Mouse (Mus musculus) midbrain, embryonic 14.5 days (tissue): ENCODE data around the gene 5730455P16Rik. TPM values are rescaled to one million over a fixed set of nuclear protein-coding genes. Genes with fewer than 3 reads are reported as not detected.
"Not testable (repeated sequence)": the region's sequence is repeated elsewhere in the genome, so short reads cannot be mapped to it uniquely, and the experiment has no call there.

Source experiments
- ATAC-seq: fragments of 200-750 bp; cut with Nextera tagmentation; 2 replicates; pipeline ENCODE4 v1.8.0; 2017; ENCODE audit warnings: moderate number of reproducible peaks, moderate library complexity; ENCODE audit not compliant: low FRiP score, low TSS enrichment
- DNase-seq: peaks from one replicate; pipeline ENCODE4 v3.0.0-alpha.2; 2015
- H3K27ac ChIP-seq: fragments of 300-500 bp; sonication (generic); replicated peaks from 2 replicates; pipeline ENCODE4 v1.5.1; 2014; ENCODE audit warnings: mild to moderate bottlenecking, low read depth, low read length, moderate library complexity
- H3K27me3 ChIP-seq: fragments of 300-500 bp; sonication (generic); 2 replicates; pipeline ENCODE4 v1.6.1; 2014; ENCODE audit warnings: low read length, control low read depth, mixed read lengths; ENCODE audit not compliant: control insufficient read depth, insufficient read depth
- H3K36me3 ChIP-seq: fragments of 300-500 bp; sonication (generic); 2 replicates; pipeline ENCODE4 v1.6.1; 2014; ENCODE audit warnings: low read length, control low read depth; ENCODE audit not compliant: control insufficient read depth, insufficient read depth
- H3K4me1 ChIP-seq: fragments of 300-500 bp; sonication (generic); 2 replicates; pipeline ENCODE4 v1.6.1; 2014; ENCODE audit warnings: mild to moderate bottlenecking, antibody characterized with exemption, low read length, control low read depth; ENCODE audit not compliant: control insufficient read depth, insufficient read depth
- H3K4me2 ChIP-seq: fragments of 300-500 bp; sonication (generic); 2 replicates; pipeline ENCODE4 v1.6.1; 2014; ENCODE audit warnings: mild to moderate bottlenecking, low read length, moderate library complexity
- H3K4me3 ChIP-seq: fragments of 300-500 bp; sonication (generic); replicated peaks from 2 replicates; pipeline ENCODE4 v1.5.1; 2014; ENCODE audit warnings: low read depth, low read length
- H3K9ac ChIP-seq: fragments of 300-500 bp; sonication (generic); replicated peaks from 2 replicates; pipeline ENCODE4 v1.6.1; 2014; ENCODE audit warnings: mild to moderate bottlenecking, low read length, moderate library complexity
- H3K9me3 ChIP-seq: fragments of 300-500 bp; sonication (generic); 2 replicates; pipeline ENCODE4 v1.6.1; 2016; ENCODE audit warnings: low read length, control low read depth, mixed read lengths; ENCODE audit not compliant: control insufficient read depth
- WGBS: fragments of 180-500 bp; shearing (Covaris S2); extraction: QIAGEN DNeasy Blood & Tissue Kit; methylation state at CpG from one replicate; pipeline ENCODE4 v1.1.7; 2014; 5-methylcytosine and 5-hydroxymethylcytosine counted together
- polyA plus RNA-seq: library from polyadenylated mRNA; unstranded; fragments of >200 nt; fragmentation: Nextera tagmentation; extraction: Ambion mirVana; gene quantifications from 2 replicates; pipeline ENCODE4 v1.2.1, GENCODE M21; 2014

5730455P16Rik gene
- polyA plus RNA-seq, 1 experiment from 2014 or later, result 40.1 TPM

- H3K4me1 ChIP-seq, result no peaks in the 10 kb centered on the region
- H3K27me3 ChIP-seq, result no peaks in the 10 kb centered on the region
- no peak overlapping the region for H3K4me2 ChIP-seq
- WGBS, result 92% methylated on average over 2 of the region's 2 CpGs
- peaks cover 59% of the 10 kb centered on the region for H3K36me3 ChIP-seq
- H3K9ac ChIP-seq, result no peak overlapping the region
- no peak overlapping the region for H3K27ac ChIP-seq
- H3K9me3 ChIP-seq, result no peaks in the 10 kb centered on the region
- no peak for ATAC-seq
- no peak for DNase-seq
- no peak overlapping the region for H3K4me3 ChIP-seq
These were observed 32.5 kb upstream of the 5730455P16Rik start for GRCm38 (mm10) chr11:80410377-80410776.

GRCm38 (mm10) chr11:80407878-80408277 is 30.0 kb upstream of the 5730455P16Rik start:
- H3K27me3 ChIP-seq, H3K27ac ChIP-seq, ATAC-seq, H3K4me3 ChIP-seq, H3K4me1 ChIP-seq, H3K4me2 ChIP-seq, H3K9ac ChIP-seq, H3K9me3 ChIP-seq, DNase-seq: not testable (repeated sequence)
- peaks cover 67% of the 10 kb centered on the region for H3K36me3 ChIP-seq
- 98% methylated on average over 6 of the region's 6 CpGs for WGBS

- Histone ChIP-seq H3K4me1 (no peaks in the 10 kb centered on the region), H3K9ac (no peak overlapping the region), H3K9me3 (no peaks in the 10 kb centered on the region), H3K27ac (no peak overlapping the region), H3K27me3 (no peaks in the 10 kb centered on the region), H3K36me3 (peaks cover 81% of the 10 kb centered on the region), H3K4me2 (no peak overlapping the region), H3K4me3 (no peak overlapping the region)
- WGBS, result 97% methylated on average over 4 of the region's 4 CpGs
- ATAC-seq, result no peak
- no peak for DNase-seq
These were observed 18.8 kb upstream of the 5730455P16Rik start for GRCm38 (mm10) chr11:80396617-80397016.

- ATAC-seq, result no peak
- DNase-seq, result no peak
- Histone ChIP-seq H3K9me3 (no peaks in the 10 kb centered on the region), H3K4me1 (no peaks in the 10 kb centered on the region), H3K9ac (no peak overlapping the region), H3K27ac (no peak overlapping the region), H3K36me3 (peaks cover 83% of the 10 kb centered on the region), H3K4me3 (no peak overlapping the region), H3K4me2 (no peak overlapping the region), H3K27me3 (no peaks in the 10 kb centered on the region)
- WGBS, result 96% methylated on average over 3 of the region's 3 CpGs
These were observed 18.1 kb upstream of the 5730455P16Rik start for GRCm38 (mm10) chr11:80395930-80396329.

DNA sequence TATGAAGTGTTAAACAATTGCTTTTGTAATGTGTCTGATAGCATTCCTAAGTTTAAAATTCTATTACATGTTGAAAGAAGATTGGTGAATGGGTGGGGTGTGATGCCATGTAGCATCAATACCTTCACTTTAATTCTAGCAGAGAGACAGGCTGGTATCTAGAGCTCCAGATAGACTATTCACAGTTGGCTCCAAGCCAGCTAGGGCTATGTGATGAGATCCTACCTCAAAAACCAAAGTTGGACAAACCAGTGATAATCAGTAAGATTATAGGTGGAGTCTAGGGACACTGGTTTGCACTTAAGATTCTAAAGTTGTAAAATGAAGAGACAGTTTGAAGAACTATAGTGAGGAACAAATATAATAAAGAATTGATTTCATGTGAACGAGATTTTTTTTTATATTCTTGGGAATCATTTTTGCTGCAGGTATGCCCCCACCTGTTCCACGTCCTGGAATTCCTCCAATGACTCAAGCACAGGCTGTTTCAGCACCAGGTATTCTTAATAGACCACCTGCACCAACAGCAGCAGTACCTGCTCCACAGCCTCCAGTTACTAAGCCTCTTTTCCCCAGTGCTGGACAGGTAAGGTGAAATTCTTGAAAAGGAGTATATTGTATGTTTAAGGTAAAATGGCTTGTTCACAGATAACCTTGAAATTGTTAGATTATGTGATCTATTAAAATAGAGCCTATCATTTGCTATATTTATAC is 13.7 kb upstream of the 5730455P16Rik start:
- H3K9ac ChIP-seq, result no peak overlapping the region
- H3K9me3 ChIP-seq, result no peaks in the 10 kb centered on the region
- no peak overlapping the region for H3K4me3 ChIP-seq
- H3K4me2 ChIP-seq, result no peak overlapping the region
- H3K27ac ChIP-seq, result no peak overlapping the region
- peaks cover 76% of the 10 kb centered on the region for H3K36me3 ChIP-seq
- ATAC-seq (no peak), DNase-seq (no peak)
- H3K27me3 ChIP-seq, result no peaks in the 10 kb centered on the region
- 97% methylated on average over 2 of the region's 2 CpGs for WGBS
- H3K4me1 ChIP-seq, result peaks cover 9% of the 10 kb centered on the region

DNA sequence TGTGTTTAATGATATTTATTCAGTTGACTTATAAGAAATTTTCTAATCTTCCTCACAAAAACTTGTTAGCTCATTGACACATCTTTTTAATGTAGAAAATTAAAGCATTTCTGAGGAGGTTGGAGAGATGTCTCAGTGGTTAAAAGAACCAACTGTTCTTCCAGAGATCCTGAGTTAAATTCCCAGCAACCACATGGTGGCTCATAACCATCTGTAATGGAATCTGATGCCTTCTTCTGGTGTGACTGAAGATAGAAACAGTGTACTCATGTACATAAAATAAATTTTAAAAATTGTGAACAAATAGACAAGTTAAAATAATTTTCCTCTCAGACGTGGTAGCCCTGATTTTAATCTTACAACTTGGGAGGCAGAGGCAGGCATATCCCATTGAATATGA is 12.1 kb upstream of the 5730455P16Rik start:
- Histone ChIP-seq H3K4me2 (no peak overlapping the region), H3K4me1 (peaks cover 26% of the 10 kb centered on the region), H3K36me3 (peaks cover 63% of the 10 kb centered on the region), H3K9me3 (no peaks in the 10 kb centered on the region), H3K27me3 (no peaks in the 10 kb centered on the region), H3K9ac (no peak overlapping the region), H3K4me3 (no peak overlapping the region), H3K27ac (no peak overlapping the region)
- no peak for ATAC-seq
- WGBS, result 89% methylated on average over 1 of the region's 1 CpGs
- no peak for DNase-seq

DNA sequence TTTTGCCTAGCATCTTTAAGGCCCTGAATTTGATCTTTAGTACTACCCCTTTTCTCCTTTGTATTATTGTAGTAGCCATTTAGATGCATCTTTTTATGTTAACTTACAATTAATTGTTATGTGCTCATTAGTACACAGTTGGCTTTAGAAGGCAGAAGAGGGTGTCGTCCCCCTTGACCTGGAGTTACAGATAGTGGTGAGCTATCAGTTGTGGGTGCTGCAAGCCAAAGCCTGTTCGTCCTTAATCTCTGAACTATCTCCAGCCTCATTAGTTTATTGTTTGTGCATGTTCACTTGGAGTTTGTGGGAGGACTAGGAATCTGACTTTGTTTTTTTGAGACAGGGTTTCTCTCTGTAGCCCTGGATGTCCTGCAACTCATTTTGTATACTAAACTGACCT is 9.0 kb upstream of the 5730455P16Rik start:
- H3K36me3 ChIP-seq, result peaks cover 42% of the 10 kb centered on the region
- H3K4me3 ChIP-seq, result 0 out of 2 replicates have a peak overlapping the region, but pooled peaks have one; percentile 88
- H3K9me3 ChIP-seq, result no peaks in the 10 kb centered on the region
- ATAC-seq, result no peak
- H3K27me3 ChIP-seq, result no peaks in the 10 kb centered on the region
- H3K9ac ChIP-seq, result no peak overlapping the region
- peaks cover 36% of the 10 kb centered on the region for H3K4me1 ChIP-seq
- no peak overlapping the region for H3K27ac ChIP-seq
- no peak for DNase-seq
- 77% methylated on average over 2 of the region's 2 CpGs for WGBS
- peak overlapping the region; percentile 68 for H3K4me2 ChIP-seq

DNA sequence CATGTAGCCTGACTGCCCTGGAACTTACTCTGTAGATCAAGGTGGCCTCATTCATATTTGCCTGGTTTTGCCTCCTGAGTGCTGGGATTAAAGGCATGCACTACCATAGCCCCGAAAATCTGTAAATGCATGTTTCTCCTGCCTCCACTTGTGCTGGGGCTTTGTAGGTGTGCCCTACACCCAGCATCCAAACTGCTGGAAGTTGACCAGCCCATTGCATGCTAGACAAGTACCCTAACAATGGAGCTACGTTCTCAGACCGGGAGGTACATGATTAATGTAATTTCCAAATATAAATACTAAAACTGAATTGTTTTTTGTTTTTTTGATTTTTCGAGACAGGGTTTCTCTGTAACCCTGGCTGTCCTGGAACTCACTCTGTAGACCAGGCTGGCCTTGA is 7.2 kb upstream of the 5730455P16Rik start:
- ATAC-seq, result no peak
- Histone ChIP-seq H3K9ac (peak overlapping the region; percentile 42), H3K9me3 (no peaks in the 10 kb centered on the region), H3K4me3 (peak overlapping the region; percentile 88), H3K27me3 (no peaks in the 10 kb centered on the region), H3K4me2 (peak overlapping the region; percentile 68), H3K27ac (no peak overlapping the region), H3K4me1 (peaks cover 36% of the 10 kb centered on the region), H3K36me3 (peaks cover 30% of the 10 kb centered on the region)
- DNase-seq, result no peak
- 53% methylated on average over 4 of the region's 4 CpGs for WGBS

DNA sequence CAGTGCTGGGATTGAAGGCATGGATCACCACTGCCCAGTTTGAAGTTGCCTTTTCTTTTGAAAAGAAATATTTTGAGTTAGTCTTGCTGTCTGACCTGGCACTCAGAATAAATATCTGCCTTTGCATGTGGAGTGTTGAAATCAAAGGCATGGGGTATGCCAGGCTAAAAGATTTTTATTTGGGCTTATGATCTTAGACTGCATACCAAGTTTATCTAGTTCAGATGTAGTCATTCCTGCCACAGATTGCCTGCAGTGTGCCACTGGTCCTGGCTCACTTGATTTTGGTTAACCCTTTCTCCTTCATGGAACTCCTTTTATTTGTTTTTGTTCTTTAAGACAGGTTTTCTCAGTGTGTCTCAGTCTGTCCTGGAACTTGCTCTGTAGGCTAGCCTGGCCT is 6.6 kb upstream of the 5730455P16Rik start:
- no peak for DNase-seq
- ATAC-seq, result no peak
- Histone ChIP-seq H3K9me3 (no peaks in the 10 kb centered on the region), H3K4me3 (peak overlapping the region; percentile 88), H3K4me1 (peaks cover 36% of the 10 kb centered on the region), H3K9ac (peak overlapping the region; percentile 42), H3K27me3 (no peaks in the 10 kb centered on the region), H3K4me2 (peak overlapping the region; percentile 68), H3K36me3 (peaks cover 24% of the 10 kb centered on the region), H3K27ac (no peak overlapping the region)
